Mouse (Mus musculus) olfactory bulb, adult 2 months (tissue): ENCODE data around the gene Diras1. TPM values are rescaled to one million over a fixed set of nuclear protein-coding genes. Genes with fewer than 3 reads are reported as not detected.
"Not testable (repeated sequence)": the region's sequence is repeated elsewhere in the genome, so short reads cannot be mapped to it uniquely, and the experiment has no call there.

Experiments
- H3K27ac ChIP-seq: fragments of 200-500 bp; 2 replicates; pipeline ENCODE4 v1.5.1; 2012; ENCODE audit warnings: low read depth, low read length; ENCODE audit not compliant: insufficient read depth
- H3K4me1 ChIP-seq: fragments of 200-500 bp; 2 replicates; pipeline ENCODE4 v1.6.1; 2012; ENCODE audit warnings: low read length; ENCODE audit not compliant: control insufficient read depth, insufficient read depth
- H3K4me3 ChIP-seq: fragments of 200-500 bp; 2 replicates; pipeline ENCODE4 v1.5.1; 2012; ENCODE audit warnings: mild to moderate bottlenecking, low read depth, low read length, moderate library complexity; ENCODE audit not compliant: insufficient read depth
- CTCF ChIP-seq: fragments of 200-500 bp; IDR thresholded peaks from 2 replicates; pipeline ENCODE4 v1.5.1; 2012; ENCODE audit warnings: low read depth, mild to moderate bottlenecking, low read length, moderate library complexity; ENCODE audit not compliant: insufficient read depth
- POLR2A ChIP-seq: fragments of 200-500 bp; IDR thresholded peaks from 2 replicates; pipeline ENCODE4 v1.6.1; 2012; ENCODE audit warnings: mild to moderate bottlenecking, low read depth, low read length, moderate library complexity; ENCODE audit not compliant: insufficient read depth
- WGBS: fragments of 180-500 bp; shearing (Covaris S2); methylation state at CpG from one replicate; pipeline ENCODE4 v1.1.7; 2018; 5-methylcytosine and 5-hydroxymethylcytosine counted together
- polyA plus RNA-seq: library from polyadenylated mRNA; stranded (reverse); fragments of >200 nt; gene quantifications from 2 replicates; pipeline ENCODE4 v1.2.4, GENCODE M21; 2012; ENCODE audit warnings: low replicate concordance; ENCODE audit not compliant: missing spikeins, insufficient read depth, insufficient read length

The Diras1 gene
- polyA plus RNA-seq, 1 experiment = not detected

DNA sequence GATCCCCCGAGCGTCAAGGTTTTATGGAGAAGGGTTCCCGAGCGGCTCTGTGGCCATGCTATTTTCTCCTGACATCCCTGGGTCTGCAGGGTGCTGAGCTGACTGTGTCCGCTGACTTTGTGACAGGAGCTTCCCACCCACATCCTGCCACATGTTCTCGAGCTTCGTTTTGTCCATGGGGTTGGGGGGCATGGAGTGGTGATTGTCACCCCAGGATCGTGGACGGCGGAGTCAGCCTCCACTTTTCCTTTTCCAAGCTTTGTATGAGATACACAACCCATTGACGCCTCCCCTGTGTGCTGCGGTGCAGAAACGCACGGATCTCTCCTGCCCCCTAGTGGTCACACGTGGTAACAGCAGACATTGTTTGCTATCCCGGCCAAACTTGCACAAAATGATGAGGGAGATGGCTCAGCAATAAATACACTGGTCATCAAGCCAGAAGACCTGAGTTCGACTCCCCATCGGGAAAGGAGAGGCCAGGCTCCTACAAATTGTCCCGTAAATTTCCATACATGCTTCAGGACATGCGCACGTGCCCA lies 30.3 kb downstream of the Diras1 start:
- H3K4me3 ChIP-seq = peak overlapping the region; percentile 11; the same call in 1 of the 2 replicates
- TF ChIP-seq CTCF (peak; percentile 89), POLR2A (no peak)
- peaks cover 44% of the 10 kb centered on the region for H3K4me1 ChIP-seq
- 9% methylated on average over 21 of the region's 21 CpGs for WGBS
- H3K27ac ChIP-seq = no peak overlapping the region

DNA sequence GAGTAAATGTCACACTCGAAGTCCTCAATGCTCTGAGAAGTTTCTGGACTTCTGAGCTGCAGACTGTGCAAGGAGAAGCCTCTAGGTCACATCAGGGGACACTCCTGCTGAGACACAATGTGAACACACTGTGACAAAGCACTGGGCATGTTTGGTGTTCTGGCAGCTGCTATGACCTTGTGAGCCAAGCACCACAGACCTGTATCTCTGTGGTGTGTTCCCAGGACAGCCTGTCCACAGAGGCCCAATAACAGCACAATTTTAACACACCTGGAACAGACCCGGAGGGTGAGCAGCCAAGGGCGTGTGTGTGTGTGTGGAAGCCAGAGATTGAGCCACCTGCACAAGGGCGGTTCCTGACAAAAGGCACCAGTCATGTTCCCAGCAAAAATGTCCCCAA lies 30.8 kb downstream of the Diras1 start:
- Histone ChIP-seq H3K4me1 (peaks cover 40% of the 10 kb centered on the region), H3K4me3 (no peak overlapping the region), H3K27ac (no peak overlapping the region)
- no peak for TF ChIP-seq CTCF
- no peak for TF ChIP-seq POLR2A
- 65% methylated on average over 4 of the region's 4 CpGs for WGBS

DNA sequence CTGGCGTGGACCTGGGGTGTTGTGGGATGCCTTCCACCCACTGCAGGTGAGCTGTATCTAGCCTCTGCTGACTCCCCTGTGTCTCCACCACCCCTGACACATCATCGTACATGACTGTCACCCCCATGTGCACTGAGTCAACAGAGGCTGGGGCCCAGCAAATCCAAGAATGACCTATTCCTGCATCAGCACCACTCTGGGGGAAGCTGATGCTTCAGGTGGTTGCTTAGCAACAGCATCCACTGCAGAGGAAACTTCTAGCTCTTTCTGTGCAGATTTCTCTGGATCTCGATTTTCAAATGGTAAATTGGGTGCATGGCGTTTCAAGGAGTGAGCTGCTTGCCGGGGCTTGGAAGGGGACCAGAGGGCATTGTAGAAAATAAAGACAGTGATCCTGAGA lies 32.2 kb downstream of the Diras1 start:
- TF ChIP-seq CTCF (no peak), POLR2A (no peak)

DNA sequence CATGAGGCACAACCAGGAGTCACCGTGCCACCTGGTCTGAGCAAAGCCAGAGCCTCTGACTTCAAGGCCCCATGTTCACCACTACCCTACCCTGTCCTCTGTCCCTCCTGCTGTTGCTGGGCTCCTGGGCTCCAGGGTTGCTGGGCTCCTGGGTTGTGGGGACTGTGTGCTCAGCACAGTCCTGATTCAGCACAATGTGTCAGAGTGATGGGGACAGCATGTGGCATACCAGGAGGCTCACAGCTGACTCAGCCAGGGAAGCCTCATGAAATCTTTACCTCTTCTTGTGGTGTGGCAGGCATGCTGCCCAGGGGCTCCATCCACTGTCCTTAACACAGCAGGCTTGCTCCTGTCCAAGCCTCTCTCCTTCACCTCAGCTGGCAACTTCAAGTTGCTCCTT lies 33.5 kb downstream of the Diras1 start:
- H3K4me3 ChIP-seq = no peak overlapping the region
- 89% methylated on average over 1 of the region's 1 CpGs for WGBS
- TF ChIP-seq POLR2A (no peak), CTCF (0 out of 2 replicates have a peak, but pooled peaks have one; percentile 6)
- H3K4me1 ChIP-seq = peaks cover 32% of the 10 kb centered on the region
- H3K27ac ChIP-seq = no peak overlapping the region

More for the DNA sequence above, 32.2 kb downstream of the Diras1 start:
- Histone ChIP-seq H3K4me3 (no peak overlapping the region), H3K27ac (no peak overlapping the region), H3K4me1 (peaks cover 35% of the 10 kb centered on the region)
- 40% methylated on average over 5 of the region's 5 CpGs for WGBS

DNA sequence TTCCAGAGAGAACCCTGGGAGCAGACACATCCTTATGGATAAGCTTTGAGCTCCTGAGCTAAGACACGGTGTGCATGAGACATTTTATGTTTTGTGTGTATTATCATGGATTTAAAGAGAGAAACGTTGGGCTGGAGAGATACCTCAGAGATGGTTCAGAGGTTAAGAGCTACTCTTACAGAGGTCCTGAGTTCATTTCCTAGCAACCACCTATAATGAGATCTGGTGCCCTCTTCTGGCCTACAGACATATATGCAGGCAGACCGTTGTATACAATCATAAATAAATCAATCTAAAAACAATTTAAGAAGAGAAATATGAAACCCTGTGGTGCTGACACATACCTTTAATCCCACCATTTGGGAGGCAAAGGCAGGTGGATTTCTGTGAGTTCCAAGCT lies 34.5 kb downstream of the Diras1 start:
- 21% methylated on average over 3 of the region's 3 CpGs for WGBS
- TF ChIP-seq POLR2A (no peak), CTCF (no peak)
- Histone ChIP-seq H3K4me3 (no peak overlapping the region), H3K4me1 (peaks cover 32% of the 10 kb centered on the region), H3K27ac (no peak overlapping the region)

DNA sequence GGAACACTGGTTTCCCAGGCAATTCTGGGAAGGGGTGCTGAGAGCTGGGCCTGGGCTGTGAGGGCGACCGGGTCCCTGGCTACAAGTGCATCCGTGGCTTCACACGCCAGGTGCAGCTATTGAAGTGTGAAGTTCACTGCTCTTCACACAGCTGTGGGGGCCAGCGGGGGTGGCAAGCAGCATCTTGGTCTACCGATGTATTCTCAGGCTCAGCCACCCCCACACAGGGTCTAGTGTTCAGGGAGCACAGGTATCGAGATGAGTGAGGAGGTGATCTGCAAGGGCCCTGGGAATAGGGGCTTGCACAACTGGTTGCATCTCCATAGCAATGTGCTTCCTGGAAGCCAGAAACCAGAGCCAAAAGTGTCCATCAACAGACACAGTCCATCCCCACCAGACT lies 35.1 kb downstream of the Diras1 start:
- 66% methylated on average over 7 of the region's 7 CpGs for WGBS
- H3K27ac ChIP-seq = no peak overlapping the region
- H3K4me3 ChIP-seq = no peak overlapping the region
- TF ChIP-seq CTCF (no peak), POLR2A (no peak)
- peaks cover 37% of the 10 kb centered on the region for H3K4me1 ChIP-seq

DNA sequence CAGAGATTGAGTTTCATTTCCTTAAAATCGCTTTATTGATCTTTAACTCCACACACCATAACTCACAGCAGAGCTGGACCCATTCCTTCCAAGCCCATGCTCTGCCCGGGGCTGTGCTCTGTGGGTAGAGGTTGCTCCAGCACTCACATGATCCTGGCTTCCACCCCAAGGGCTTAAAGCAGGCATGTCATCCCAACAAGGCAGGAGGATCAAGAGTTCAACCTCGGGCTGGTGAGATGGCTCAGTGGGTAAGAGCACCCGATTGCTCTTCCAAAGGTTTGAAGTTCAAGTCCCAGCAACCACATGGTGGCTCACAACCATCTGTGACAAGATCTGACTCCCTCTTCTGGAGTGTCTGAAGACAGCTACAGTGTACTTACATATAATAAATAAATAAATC lies 35.6 kb downstream of the Diras1 start:
- H3K4me3 ChIP-seq, H3K27ac ChIP-seq: not testable (repeated sequence)
- 70% methylated on average over 4 of the region's 4 CpGs for WGBS
- H3K4me1 ChIP-seq = peaks cover 38% of the 10 kb centered on the region

DNA sequence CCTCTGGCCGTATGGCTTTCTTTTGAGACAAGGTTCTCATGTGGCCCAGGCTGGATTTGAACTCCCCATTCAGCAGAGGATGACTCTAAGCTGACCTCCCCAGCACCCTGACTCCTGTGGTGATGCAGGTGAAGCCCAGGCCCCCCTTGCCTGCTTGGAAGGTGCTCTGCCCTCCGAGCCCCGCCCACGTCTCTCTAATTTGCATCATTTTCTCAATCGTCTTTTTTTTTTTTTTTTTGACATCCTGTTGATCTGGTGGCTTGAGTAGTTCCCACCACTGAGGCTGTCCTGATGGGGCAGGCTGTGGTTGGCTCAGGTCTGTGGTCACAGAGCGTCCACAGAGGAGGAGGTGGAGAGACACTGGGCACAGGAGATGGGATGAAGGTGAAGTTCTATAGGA lies 36.0 kb downstream of the Diras1 start:
- Histone ChIP-seq H3K4me1 (peaks cover 35% of the 10 kb centered on the region), H3K27ac (no peak overlapping the region), H3K4me3 (no peak overlapping the region)
- TF ChIP-seq CTCF = no peak
- TF ChIP-seq POLR2A = no peak
- 70% methylated on average over 6 of the region's 6 CpGs for WGBS

DNA sequence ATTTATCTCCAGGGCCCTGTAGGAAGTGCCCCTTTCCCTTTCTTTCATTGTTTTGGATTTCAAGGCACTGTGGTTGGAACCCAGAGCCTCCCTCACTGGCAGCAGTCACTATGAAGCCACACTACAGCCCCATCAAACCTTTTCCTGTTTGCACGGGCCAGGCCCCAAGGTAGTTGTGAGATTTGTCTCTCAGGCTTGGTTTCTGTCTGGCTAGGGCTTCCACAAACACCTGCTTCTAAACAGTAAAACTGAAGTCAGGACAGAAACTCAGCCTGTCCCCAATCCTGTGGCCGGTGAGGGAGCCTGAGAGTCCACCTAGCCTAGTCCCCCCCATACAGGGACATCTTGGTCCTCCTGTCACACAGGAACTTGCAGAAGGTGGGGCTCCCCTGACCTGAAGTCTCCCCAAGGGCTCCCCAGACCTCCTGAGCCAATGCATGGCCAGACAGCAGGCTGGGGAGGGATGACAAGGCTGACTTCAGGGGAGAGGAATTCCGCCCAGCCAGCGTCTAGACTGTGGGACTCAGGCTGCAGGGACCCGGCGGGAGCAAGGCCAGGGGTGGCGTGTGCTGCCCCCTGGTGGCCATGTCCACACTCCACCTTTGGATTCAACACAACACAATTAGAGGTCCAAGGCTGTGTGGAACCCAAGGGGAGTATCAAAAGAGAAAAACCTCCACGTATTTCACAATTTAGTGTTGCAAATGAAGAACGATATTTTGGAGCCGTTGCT lies 37.6 kb downstream of the Diras1 start:
- peaks cover 24% of the 10 kb centered on the region for H3K4me1 ChIP-seq
- no peak overlapping the region for H3K4me3 ChIP-seq
- H3K27ac ChIP-seq = no peak overlapping the region
- 18% methylated on average over 10 of the region's 10 CpGs for whole genome bisulfite sequencing
- peak; percentile 77 for TF ChIP-seq CTCF
- no peak for TF ChIP-seq POLR2A
